Mouse (Mus musculus) liver, adult (tissue): ENCODE measurements around the gene Trpm1.

ENCODE experiments used
- GATA4 ChIP-seq: IDR thresholded peaks from 2 replicates; pipeline ENCODE4 v1.6.1; 2014; ENCODE audit warnings: mild to moderate bottlenecking, low read length; ENCODE audit not compliant: insufficient replicate concordance

Gene Trpm1

DNA sequence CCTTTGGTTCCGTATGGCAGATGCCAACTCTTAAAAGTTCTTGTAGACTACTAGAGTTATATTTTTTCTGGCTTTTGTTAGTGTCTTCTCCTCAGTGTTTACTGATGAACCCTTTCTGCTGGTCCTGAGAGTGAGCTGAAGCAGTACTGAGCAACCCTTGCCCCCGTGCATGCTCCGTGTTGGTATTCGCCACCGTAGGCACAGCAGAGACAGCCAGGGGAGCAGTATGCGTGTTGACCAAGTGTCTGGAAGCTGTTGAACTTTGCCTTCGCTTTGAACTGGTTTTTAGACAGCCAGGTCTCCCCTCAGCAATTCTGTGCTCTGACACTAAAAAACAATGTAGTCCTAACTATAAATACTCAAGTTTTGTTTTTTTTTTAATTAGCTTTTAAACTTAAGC lies 135.8 kb downstream of the Trpm1 start:
- TF ChIP-seq GATA4, result no peak

DNA sequence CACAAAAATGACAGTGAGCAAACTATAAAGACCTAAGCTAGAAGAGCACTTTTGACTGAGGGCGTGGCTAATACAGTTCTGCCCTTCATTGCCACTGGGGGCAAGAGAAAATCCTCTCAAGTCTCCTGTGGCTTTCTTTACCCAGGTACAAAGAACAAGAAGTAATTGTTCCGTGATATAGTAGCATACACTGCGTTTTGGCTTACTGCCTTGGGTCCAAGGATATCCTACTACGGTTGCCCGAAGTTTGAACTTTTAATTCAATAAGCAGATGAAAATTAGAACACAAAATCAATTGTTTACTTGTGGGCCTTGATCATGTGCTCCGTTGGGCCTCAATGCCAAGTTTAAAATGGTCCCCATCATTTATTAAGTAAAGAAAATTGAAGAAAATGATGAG lies 136.8 kb downstream of the Trpm1 start:
- no peak for TF ChIP-seq GATA4

DNA sequence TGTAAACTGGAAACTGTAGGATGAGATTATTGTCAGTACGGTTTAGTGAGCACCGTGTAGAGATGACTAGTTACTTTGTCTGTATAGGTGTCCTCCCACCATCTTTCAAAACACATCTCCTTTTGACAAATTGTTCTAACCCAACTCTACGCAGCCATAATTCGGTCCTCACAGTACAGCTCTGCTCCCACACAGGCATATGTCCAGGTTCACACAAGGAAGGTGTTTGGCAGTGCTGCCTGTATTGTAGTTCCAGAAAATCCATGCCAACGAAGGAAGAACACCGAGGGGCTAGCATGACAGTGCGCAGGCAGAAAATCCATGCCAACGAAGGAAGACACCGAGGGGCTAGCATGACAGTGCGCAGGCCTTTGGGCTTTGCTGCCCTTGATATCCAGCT lies 138.1 kb downstream of the Trpm1 start:
- TF ChIP-seq GATA4, result no peak

DNA sequence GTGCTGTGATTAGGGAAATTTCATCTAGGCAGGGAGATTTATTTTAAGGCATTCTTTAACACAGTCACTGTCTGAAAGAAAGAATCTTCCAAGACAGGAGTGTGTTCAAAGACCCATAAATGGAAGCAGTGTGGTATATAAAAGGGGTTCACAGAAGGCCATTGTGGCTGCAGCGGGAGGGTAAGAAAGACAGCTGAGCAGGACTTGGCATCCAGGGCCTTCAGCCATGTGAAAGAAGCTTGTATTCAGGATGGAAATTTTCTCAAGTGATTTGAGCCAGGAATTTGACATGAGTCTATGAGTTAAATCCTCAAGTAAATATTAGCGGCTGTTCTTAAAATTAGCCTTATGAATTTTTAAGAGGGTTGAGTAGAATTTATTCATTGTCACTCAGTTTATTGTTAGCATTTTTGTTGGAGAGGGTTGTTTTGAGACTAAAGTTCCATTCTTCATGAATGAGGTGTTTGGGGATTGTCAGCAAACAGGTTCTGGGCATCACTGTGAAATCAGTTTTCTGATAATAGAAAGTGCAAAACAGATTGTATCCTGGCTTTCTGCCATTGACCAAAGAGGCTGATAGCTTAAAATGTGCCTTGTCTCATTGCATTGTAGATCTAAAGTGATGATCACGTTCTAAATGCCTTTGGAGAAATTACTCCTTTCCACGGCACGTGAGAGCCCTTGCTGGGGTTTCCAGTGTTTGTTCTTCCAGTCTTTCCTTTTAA lies 142.8 kb downstream of the Trpm1 start:
- no peak for TF ChIP-seq GATA4

DNA sequence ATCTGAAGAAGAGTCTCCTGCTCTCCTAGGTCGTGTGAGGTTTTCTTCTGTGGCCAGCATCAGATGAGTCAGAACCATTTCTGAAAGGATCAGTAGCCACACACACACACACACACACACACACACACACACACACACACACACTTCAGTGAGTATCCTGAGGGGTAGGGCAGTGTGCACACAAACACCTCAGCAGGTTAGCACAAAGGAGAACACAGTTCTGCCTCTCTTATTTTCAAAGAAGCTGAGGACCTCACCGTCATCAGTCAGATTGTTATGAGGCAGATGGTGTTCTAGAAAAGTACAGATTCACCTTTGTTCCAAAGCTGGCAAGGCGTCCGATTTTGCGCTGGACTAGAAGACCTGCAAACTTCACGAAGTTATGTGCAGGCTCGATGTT lies 156.6 kb downstream of the Trpm1 start:
- TF ChIP-seq GATA4, result no peak

DNA sequence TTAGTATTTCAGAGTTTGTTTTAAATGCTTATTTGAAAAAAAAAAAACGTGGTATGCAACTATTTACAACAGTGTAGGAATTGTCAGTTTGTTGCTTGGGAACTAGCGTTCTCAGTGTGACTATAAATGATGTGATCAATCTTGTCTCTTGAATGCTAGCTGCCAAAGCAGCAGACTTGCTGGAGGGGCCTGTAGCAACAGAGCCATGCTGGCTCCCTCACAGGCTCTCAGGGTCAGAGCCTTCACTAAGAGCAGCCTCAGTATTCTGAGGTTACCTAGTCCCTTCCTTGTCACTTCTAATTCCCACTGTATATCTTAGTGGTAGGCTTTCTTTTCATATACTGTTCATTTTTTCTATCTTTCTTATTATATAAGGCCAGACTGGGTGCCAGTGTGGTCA lies 157.1 kb downstream of the Trpm1 start:
- TF ChIP-seq GATA4, result no peak

DNA sequence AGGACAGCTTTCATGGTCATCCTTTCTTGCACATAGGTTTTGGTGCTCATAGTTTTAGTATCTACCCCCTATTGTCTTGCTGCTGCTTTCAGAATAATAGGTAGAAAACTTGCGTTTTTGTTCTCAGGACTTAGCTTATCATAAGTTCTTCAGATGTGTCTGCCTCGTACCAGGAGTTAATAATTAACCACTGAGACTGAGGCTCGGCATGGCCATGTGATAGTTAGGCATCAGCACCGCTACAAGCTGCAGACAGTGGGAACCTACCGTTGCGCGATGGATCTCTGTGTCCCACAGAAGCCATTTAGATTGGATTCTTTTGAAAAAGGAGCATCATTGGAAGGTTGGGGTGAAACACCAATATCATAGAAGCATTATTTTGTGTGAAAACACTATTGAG lies 159.2 kb downstream of the Trpm1 start:
- no peak for TF ChIP-seq GATA4
